Mouse (Mus musculus): ENCODE measurements at regions not wholly inside any gene's neighbourhood (a gene's known extent, or its start where the extent isn't known, plus 50 kb on each side); places are given as distances from the start of the nearest gene placed in this dataset.

DNA sequence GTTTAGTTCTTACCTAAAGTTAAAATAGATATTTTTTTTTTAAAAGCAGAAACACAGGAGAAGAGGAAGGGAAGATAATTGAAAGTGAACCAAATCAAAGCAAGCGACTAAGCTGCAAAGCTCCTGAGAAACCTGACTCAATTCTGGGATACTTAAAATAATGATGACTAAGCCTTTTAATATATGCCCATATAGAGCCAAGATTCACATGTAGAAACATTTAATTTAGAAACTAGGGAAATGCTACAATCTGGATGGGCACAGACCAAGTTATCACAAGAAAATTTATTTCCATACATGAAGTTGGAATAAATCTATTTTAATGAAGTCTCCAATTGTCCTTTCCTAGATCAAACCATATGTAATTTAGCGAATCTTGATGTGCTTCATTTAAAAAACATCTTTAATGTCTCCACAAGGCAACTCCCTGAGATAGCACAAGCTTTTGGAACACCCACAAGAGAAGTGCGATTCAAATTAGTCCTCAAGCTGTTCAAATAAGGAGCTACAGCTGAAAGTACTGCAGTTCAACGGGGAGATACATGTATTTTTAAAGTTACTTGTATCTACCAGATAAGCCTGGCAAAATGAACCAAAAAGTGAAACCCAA lies 386.7 kb downstream of the Car8 start:
- TF ChIP-seq CTCF (IDR thresholded peaks at IDR 0.05; ENCODE audit: borderline replicate concordance, extremely low read depth, insufficient read depth, insufficient read length) (no peak), POLR2A (IDR thresholded peaks at IDR 0.05; ENCODE audit: borderline replicate concordance, extremely low read depth, insufficient read depth, insufficient read length, poor library complexity, severe bottlenecking) (no peak)

Data from brain, embryonic 14.5 days (tissue).